Mouse (Mus musculus) liver (tissue): Measurements from ENCODE around the gene Clip4.
A peak's percentile ranks its signal among the peaks of the same experiment; 100 is the strongest.

Experiments
- DNase-seq: peaks from one replicate; pipeline ENCODE4 v3.0.0-alpha.2; 2020; ENCODE audit warnings: mixed read lengths

Gene Clip4

GRCm38 (mm10) chr17:71874795-71875194 is 106.5 kb downstream of the Clip4 start:
- no peak for DNase-seq

- DNase-seq = no peak
These were observed 107.2 kb downstream of the Clip4 start for GRCm38 (mm10) chr17:71875492-71875891.

GRCm38 (mm10) chr17:71881369-71881768 is 113.1 kb downstream of the Clip4 start:
- DNase-seq = no peak

- DNase-seq = peak; percentile 12
These were observed 140.8 kb downstream of the Clip4 start for GRCm38 (mm10) chr17:71909107-71909506.

GRCm38 (mm10) chr17:71913188-71913587 is 144.9 kb downstream of the Clip4 start:
- DNase-seq = no peak
